In the genomic region with DNA sequence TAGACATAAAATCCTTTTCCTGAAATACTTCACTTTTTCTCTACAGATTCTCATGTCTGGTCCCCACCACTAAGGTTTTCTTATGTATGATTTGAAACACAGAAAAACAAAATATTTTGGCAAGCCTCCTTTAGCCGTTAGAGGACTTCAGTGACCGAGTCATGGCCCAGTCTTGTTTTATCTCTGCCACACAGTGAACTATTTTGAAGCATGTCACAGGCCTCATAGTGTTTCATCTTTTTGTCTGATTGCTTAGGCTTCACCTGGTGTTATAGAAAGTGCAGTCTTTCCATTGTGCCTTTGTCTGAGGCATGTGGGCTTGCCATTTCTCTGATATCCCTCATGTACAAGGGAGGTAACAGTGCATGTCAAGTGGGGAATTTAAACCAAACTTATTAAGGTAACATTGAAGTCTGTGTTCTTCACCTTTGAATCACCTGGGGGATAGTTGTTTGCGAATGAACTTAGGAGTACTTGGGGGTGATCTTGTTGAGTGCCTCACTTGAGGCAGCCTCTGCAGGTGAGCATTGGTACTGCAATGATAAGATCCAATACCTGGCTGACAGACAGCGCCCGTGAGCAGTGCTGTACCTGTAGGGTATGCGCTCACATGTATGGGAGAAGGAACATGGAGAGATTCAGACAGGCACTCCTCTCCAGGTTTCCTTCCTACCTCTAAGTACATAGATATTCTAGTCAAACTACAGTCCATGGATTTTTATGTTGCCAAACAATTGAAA, we compare ENCODE assay signal across 8 mouse cellular contexts. TPM values are rescaled to one million over a fixed set of nuclear protein-coding genes. Genes with fewer than 3 reads are reported as not detected.
DNase-seq lines count a peak whose midpoint lies in the region; ATAC-seq and TF ChIP-seq lines count a peak whose summit lies in the region.

No protein-coding gene starts in this region.

- H3K4me3 ChIP-seq in layer of hippocampus, adult 2 months, result no peak overlapping the region

- peak; percentile 72 for TF ChIP-seq CTCF in layer of hippocampus, adult 2 months (conservative IDR thresholded peaks at IDR 0.05)

- intact Hi-C loops in left cerebral cortex, postnatal 36 days (cut with DNase I), result loop anchor here (5.0 kb wide), 1 partner anchor 78 kb away; no protein-coding TSS in a partner anchor

- H3K27ac ChIP-seq in layer of hippocampus, adult 2 months, result no peak overlapping the region

- no peak for DNase-seq in layer of hippocampus, adult 2 months (ENCODE audit: low spot score in 2 of 2)
- no peak for DNase-seq in layer of hippocampus, adult 9-10 months (ENCODE audit: low spot score)
- DNase-seq in R1 (ENCODE audit: low read depth, low spot score), result peak; percentile 75
- DNase-seq in retina, embryonic 14.5 days (ENCODE audit: low spot score), result peak; percentile 35
- no peak for DNase-seq in right cerebral cortex, postnatal 10 days (ENCODE audit: low spot score in 2 of 2)
- DNase-seq in layer of hippocampus, adult 9-11 months, result no peak
- no peak for DNase-seq in left cerebral cortex, postnatal 36 days (ENCODE audit: low spot score in 2 of 2)

- peak; percentile 95 for ATAC-seq in inflammation-experienced regulatory T-cells, adult 6 months

RNA-seq across cellular contexts. Expression of a gene that starts 57.7 kb away (rescaled TPM):
- 10 to 100 TPM; 92.5 to 96.8 TPM for total RNA-seq in layer of hippocampus, adult 2 months (2021)
- polyA plus RNA-seq in inflammation-experienced regulatory T-cells, adult 6 months (2017; shearing (Covaris generic)), result 100 to 1,000 TPM; 134 to 173 (median 140) TPM
- total RNA-seq in left cerebral cortex, postnatal 36 days (2021), result 10 to 100 TPM; 90.6 to 96.9 TPM

RNA-seq across cellular contexts. Expression of a gene that starts 58.1 kb away (rescaled TPM):
- 10 to 100 TPM; 25.7 to 31.6 TPM for total RNA-seq in layer of hippocampus, adult 2 months (2021)
- polyA plus RNA-seq in inflammation-experienced regulatory T-cells, adult 6 months (2017; shearing (Covaris generic)), result 10 to 100 TPM in 2 of 3 experiments, 1 to 10 TPM in 1; 8.8 to 16.5 (median 15.6) TPM
- total RNA-seq in left cerebral cortex, postnatal 36 days (2021), result 10 to 100 TPM; 24.4 to 30.5 TPM

Comparison
In these comparisons a context has a peak if more than half of its experiments do, and no peak if none do; other contexts are left out.
1. DNase-seq: peak in R1 (single experiment) and retina, embryonic 14.5 days (single experiment); none in layer of hippocampus, adult 2 months (0 of 2), layer of hippocampus, adult 9-10 months (single experiment), right cerebral cortex, postnatal 10 days (0 of 2), layer of hippocampus, adult 9-11 months (single experiment) and left cerebral cortex, postnatal 36 days (0 of 2).